Mouse (Mus musculus): ENCODE data around the gene Card10.

DNA sequence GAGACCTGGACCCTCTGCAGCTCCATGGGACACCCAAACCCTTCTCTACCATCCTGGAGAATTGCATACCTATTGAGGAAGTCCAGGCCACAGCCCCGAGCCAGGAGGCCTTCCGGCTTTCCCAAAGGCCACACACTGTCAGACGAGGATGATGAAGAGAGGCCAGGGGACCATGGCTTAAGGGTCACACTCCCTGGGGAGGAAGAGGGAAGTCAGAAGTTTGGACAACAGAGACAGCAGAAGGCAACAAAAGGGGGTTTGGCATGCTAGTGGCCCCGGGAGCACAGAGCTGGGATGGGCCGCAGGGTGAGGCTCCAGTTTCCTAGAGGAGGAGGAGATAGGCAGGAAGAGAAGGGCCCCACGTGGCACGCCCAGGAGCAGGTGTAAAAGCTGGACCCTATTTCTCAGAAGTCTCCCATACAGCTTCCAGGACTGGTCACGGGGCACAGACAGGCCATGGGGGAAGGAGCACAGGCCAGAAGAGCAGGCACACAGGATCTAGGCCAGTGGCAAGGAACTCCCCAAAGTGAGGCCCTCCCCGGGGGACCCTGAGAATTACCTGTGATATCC, 15.5 kb downstream of the Card10 start:
- no peak for TF ChIP-seq CTCF (IDR thresholded peaks at IDR 0.05)
- TF ChIP-seq POLR2A (IDR thresholded peaks at IDR 0.05; ENCODE audit: insufficient read depth, low read depth, low read length) = no peak
- TF ChIP-seq EP300 (IDR thresholded peaks at IDR 0.05; ENCODE audit: insufficient read depth, low read depth, low read length) = no peak

Data from heart, adult 2 months (tissue).